Mouse (Mus musculus) kidney, adult 2 months (tissue): ENCODE data around the gene Rtcb. TPM values are rescaled to one million over a fixed set of nuclear protein-coding genes. Genes with fewer than 3 reads are reported as not detected.
A peak's percentile ranks its signal among the peaks of the same experiment; 100 is the strongest.

Experiments
- DNase-seq: peaks from one replicate; pipeline ENCODE4 v3.0.0; 2021
- H3K27ac ChIP-seq: fragments of 200-500 bp; 2 replicates; pipeline ENCODE4 v1.5.1; 2012; ENCODE audit warnings: low read depth, low read length, control low read depth, inconsistent platforms; ENCODE audit not compliant: insufficient read depth
- H3K27me3 ChIP-seq: fragments of 200-500 bp; replicated peaks from 2 replicates; pipeline ENCODE4 v1.6.1; 2012; ENCODE audit warnings: mild to moderate bottlenecking, moderate library complexity, low read length, inconsistent platforms; ENCODE audit not compliant: control insufficient read depth, insufficient read depth
- H3K36me3 ChIP-seq: fragments of 200-500 bp; 2 replicates; pipeline ENCODE4 v1.6.1; 2012; ENCODE audit warnings: mild to moderate bottlenecking, moderate library complexity, low read length, inconsistent platforms; ENCODE audit not compliant: control insufficient read depth, insufficient read depth
- H3K4me1 ChIP-seq: fragments of 200-500 bp; 2 replicates; pipeline ENCODE4 v1.6.1; 2011; ENCODE audit warnings: low read length; ENCODE audit not compliant: control insufficient read depth, insufficient read depth
- H3K4me3 ChIP-seq: fragments of 200-500 bp; 2 replicates; pipeline ENCODE4 v1.5.1; 2011; ENCODE audit warnings: mild to moderate bottlenecking, low read depth, low read length, control low read depth; ENCODE audit not compliant: insufficient read depth
- CTCF ChIP-seq: fragments of 200-500 bp; conservative IDR thresholded peaks from 2 replicates; pipeline ENCODE4 v1.5.1; 2011; ENCODE audit warnings: low read depth, mild to moderate bottlenecking, control low read depth, low read length, moderate library complexity, mixed read lengths; ENCODE audit not compliant: insufficient read depth, insufficient read length
- POLR2A ChIP-seq: fragments of 200-500 bp; IDR thresholded peaks from one replicate; pipeline ENCODE4 v1.6.1; 2011; ENCODE audit warnings: low read depth, low read length, control low read depth
- WGBS: fragments of 180-500 bp; shearing (Covaris S2); methylation state at CpG from one replicate; pipeline ENCODE4 v1.1.7; 2018; 5-methylcytosine and 5-hydroxymethylcytosine counted together
- polyA plus RNA-seq: library from polyadenylated mRNA; depleted of rRNA; stranded (reverse); fragments of >200 nt; gene quantifications from 2 replicates; pipeline ENCODE4 v1.2.3, GENCODE M21; 2012

Rtcb gene
- polyA plus RNA-seq, 1 experiment, result 80.4 TPM

GRCm38 (mm10) chr10:85964316-85964715 is 6.7 kb upstream of the Rtcb start:
- Histone ChIP-seq H3K4me3 (no peak overlapping the region), H3K27ac (no peak overlapping the region), H3K4me1 (peaks cover 8% of the 10 kb centered on the region; the same call in 1 of the 2 replicates), H3K36me3 (no peaks in the 10 kb centered on the region), H3K27me3 (no peaks in the 10 kb centered on the region)
- DNase-seq, result no peak
- 85% methylated on average over 7 of the region's 7 CpGs for WGBS
- no peak for TF ChIP-seq POLR2A
- TF ChIP-seq CTCF, result no peak

DNA sequence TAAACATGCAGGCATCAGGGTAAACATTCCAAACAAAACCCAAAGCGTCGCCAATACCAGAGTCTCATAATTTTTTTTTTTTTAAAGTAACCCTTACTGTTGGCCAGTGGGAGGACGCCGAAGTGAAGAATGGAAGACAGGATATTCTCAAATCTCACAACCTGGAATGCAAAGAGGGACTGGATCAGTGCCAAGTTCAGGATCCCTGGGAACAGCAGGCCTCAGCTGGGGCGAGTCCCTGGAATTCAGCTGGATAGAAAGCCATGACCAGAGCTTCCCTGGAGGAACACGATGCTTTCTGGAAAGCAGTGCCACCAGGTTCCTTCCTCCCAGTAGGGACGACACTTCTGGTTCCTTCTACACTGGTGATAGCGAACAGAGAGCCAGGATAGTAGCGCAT is 5.3 kb upstream of the Rtcb start:
- TF ChIP-seq POLR2A, result no peak
- TF ChIP-seq CTCF, result no peak
- Histone ChIP-seq H3K36me3 (no peaks in the 10 kb centered on the region), H3K4me1 (no peaks in the 10 kb centered on the region; the same call in 1 of the 2 replicates), H3K27ac (no peak overlapping the region), H3K4me3 (no peak overlapping the region), H3K27me3 (no peaks in the 10 kb centered on the region)
- no peak for DNase-seq
- WGBS, result 56% methylated on average over 9 of the region's 9 CpGs

GRCm38 (mm10) chr10:85956871-85957419 is 678 bp downstream of the Rtcb start:
- H3K4me1 ChIP-seq, result peaks cover 14% of the 10 kb centered on the region
- H3K36me3 ChIP-seq, result no peaks in the 10 kb centered on the region
- TF ChIP-seq CTCF (no peak), POLR2A (no peak)
- no peaks in the 10 kb centered on the region for H3K27me3 ChIP-seq
- no peak for DNase-seq
- H3K27ac ChIP-seq, result peak overlapping the region; percentile 4; the same call in 1 of the 2 replicates
- peak overlapping the region; percentile 71 for H3K4me3 ChIP-seq
- 2% methylated on average over 20 of the region's 20 CpGs for WGBS

- TF ChIP-seq CTCF, result no peak
- no peak for TF ChIP-seq POLR2A
- 50% methylated on average over 2 of the region's 2 CpGs for WGBS
- H3K36me3 ChIP-seq, result no peaks in the 10 kb centered on the region
- no peak overlapping the region for H3K27ac ChIP-seq
- DNase-seq, result peak; percentile 61
- H3K4me3 ChIP-seq, result no peak overlapping the region
- H3K27me3 ChIP-seq, result no peaks in the 10 kb centered on the region
- peaks cover 14% of the 10 kb centered on the region for H3K4me1 ChIP-seq
Observed at GRCm38 (mm10) chr10:85954429-85954828, 3.2 kb downstream of the Rtcb start.

GRCm38 (mm10) chr10:85953401-85953800 is 4.2 kb downstream of the Rtcb start:
- TF ChIP-seq CTCF (no peak), POLR2A (no peak)
- no peak overlapping the region for H3K4me3 ChIP-seq

GRCm38 (mm10) chr10:85951765-85952443 is 5.7 kb downstream of the Rtcb start:
- Histone ChIP-seq H3K27me3 (no peaks in the 10 kb centered on the region), H3K27ac (no peak overlapping the region), H3K4me1 (peaks cover 14% of the 10 kb centered on the region), H3K36me3 (peaks cover 3% of the 10 kb centered on the region), H3K4me3 (no peak overlapping the region)
- DNase-seq, result no peak
- TF ChIP-seq POLR2A, result no peak
- no peak for TF ChIP-seq CTCF
- WGBS, result 50% methylated on average over 6 of the region's 6 CpGs

More at GRCm38 (mm10) chr10:85953401-85953800, 4.2 kb downstream of the Rtcb start:
- Histone ChIP-seq H3K27me3 (no peaks in the 10 kb centered on the region), H3K27ac (no peak overlapping the region), H3K36me3 (peaks cover 3% of the 10 kb centered on the region), H3K4me1 (peaks cover 14% of the 10 kb centered on the region)
- 14% methylated on average over 3 of the region's 3 CpGs for WGBS
- peak; percentile 67 for DNase-seq

DNA sequence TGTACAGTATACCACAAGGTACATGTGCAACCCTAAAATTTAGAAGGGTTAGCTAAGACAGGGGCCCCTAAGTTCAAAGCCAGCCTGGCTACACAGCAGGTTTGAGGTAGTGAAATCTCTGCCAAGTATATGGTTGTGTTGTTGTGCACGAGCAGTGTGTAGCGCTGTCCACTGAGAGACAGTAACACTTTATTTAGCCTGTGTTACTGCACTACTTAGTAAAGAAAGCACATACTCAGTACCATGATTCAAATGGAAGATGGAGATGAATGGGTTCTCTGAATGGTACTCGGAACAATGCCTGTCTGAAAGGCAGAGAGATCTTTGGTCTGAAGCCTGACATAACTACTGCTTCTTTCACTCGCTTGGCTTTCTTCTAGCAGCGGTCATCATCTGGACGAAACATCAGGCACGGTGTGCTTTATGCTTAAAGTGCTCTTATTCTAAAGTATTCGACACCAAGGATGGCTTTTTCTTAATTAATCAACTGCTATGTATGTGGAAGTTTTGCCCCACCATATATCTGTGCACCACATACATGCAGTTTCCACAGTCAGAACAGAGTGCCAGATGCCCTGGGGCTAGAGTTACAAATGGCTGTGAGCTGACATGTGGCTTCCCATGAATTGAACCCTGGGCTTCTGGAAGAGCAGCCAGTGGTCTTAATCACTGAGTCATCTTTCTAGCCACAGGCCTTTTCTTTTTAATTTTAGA is 9.0 kb downstream of the Rtcb start:
- H3K36me3 ChIP-seq, result peaks cover 3% of the 10 kb centered on the region
- 97% methylated on average over 8 of the region's 8 CpGs for WGBS

More for the DNA sequence above, 9.0 kb downstream of the Rtcb start:
- TF ChIP-seq CTCF, result no peak
- TF ChIP-seq POLR2A, result no peak
- Histone ChIP-seq H3K27ac (no peak overlapping the region), H3K27me3 (no peaks in the 10 kb centered on the region), H3K4me1 (peaks cover 8% of the 10 kb centered on the region; the same call in 1 of the 2 replicates), H3K4me3 (no peak overlapping the region)
- DNase-seq, result no peak
